Mouse (Mus musculus): Measurements from ENCODE around the gene Casp3.

The Casp3 gene

GRCm38 (mm10) chr8:46686664-46687336 is 69.7 kb downstream of the Casp3 start:
- peak; percentile 96 for DNase-seq (ENCODE audit: low spot score)

All from embryo, embryonic 10 days (tissue).